Mouse (Mus musculus) neural tube, embryonic 12.5 days (tissue): ENCODE measurements around the gene Thra. TPM values are rescaled to one million over a fixed set of nuclear protein-coding genes. Genes with fewer than 3 reads are reported as not detected.

ENCODE experiments used
- ATAC-seq: fragments of 200-750 bp; cut with Nextera tagmentation; 2 replicates; pipeline ENCODE4 v1.8.0; 2017; ENCODE audit warnings: low read depth, mild to moderate bottlenecking, moderate TSS enrichment, moderate library complexity; ENCODE audit not compliant: low FRiP score
- H3K27ac ChIP-seq: fragments of 300-500 bp; sonication (generic); 2 replicates; pipeline ENCODE4 v1.5.1; 2016
- H3K27me3 ChIP-seq: fragments of 300-500 bp; sonication (generic); replicated peaks from 2 replicates; pipeline ENCODE4 v1.6.1; 2016; ENCODE audit warnings: mild to moderate bottlenecking
- H3K36me3 ChIP-seq: fragments of 300-500 bp; sonication (generic); 2 replicates; pipeline ENCODE4 v1.6.1; 2016; ENCODE audit warnings: mild to moderate bottlenecking
- H3K4me1 ChIP-seq: fragments of 300-500 bp; sonication (generic); 2 replicates; pipeline ENCODE4 v1.6.1; 2016
- H3K4me2 ChIP-seq: fragments of 300-500 bp; sonication (generic); replicated peaks from 2 replicates; pipeline ENCODE4 v1.6.1; 2016; ENCODE audit warnings: mild to moderate bottlenecking
- H3K4me3 ChIP-seq: fragments of 300-500 bp; sonication (generic); 2 replicates; pipeline ENCODE4 v1.5.1; 2016
- H3K9ac ChIP-seq: fragments of 300-500 bp; sonication (generic); 2 replicates; pipeline ENCODE4 v1.6.1; 2016; ENCODE audit warnings: mild to moderate bottlenecking
- H3K9me3 ChIP-seq: fragments of 300-500 bp; sonication (generic); 2 replicates; pipeline ENCODE4 v1.6.1; 2016; ENCODE audit warnings: mild to moderate bottlenecking
- WGBS: fragments of 180-500 bp; shearing (Covaris S2); methylation state at CpG from one replicate; pipeline ENCODE4 v1.1.7; 2016; 5-methylcytosine and 5-hydroxymethylcytosine counted together
- polyA plus RNA-seq: library from polyadenylated mRNA; unstranded; fragments of >200 nt; fragmentation: Nextera tagmentation; extraction: Ambion mirVana; gene quantifications from 2 replicates; pipeline ENCODE4 v1.2.1, GENCODE M21; 2016

The Thra gene
- polyA plus RNA-seq, 1 experiment from 2014 or later: 56.9 TPM

DNA sequence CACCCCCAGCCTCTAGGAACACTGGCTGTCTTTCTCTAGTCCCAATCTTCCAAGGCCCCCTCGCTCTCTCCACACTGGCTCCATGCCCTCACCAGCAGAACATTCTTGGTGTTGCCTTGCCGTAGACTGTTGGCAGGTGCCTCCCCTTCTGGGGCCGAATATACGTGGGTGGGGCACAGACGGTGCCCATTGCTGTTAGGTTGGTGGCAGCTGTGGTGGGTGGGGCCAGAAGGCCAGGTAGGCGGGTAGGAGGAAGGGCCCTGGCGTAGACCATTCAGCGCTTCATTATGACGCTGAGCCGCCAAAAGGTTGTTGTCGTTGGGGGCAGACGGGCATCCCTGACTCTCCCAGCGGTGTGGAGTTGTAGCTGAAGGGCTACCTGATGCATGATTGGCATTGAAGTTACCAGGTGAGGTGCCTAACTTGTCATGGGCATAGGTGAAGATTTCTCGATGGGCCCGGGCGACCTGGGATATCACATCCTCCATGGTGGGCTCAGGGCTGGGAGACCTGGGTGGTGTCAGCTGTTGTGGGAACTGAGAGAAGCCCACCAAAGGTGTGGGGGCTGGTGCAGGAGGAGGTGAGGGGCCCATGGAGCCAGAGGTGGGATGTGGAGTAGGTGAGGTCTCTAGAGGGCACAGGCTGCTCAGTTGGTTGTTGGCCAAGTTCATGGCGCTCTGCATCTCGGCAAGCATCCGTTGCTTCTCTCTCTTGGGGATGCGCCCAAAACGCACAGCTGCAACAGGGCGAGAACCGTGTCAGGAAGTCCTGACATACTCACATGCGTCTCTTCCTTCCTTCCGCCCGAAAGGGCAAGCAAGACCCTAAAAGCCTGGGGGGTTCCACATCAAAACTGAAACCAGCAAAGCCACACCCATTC, 29.9 kb downstream of the Thra start:
- H3K36me3 ChIP-seq: peaks cover 30% of the 10 kb centered on the region
- ATAC-seq: no peak
- 96% methylated on average over 26 of the region's 26 CpGs for WGBS
- no peak overlapping the region for H3K9ac ChIP-seq
- no peak overlapping the region for H3K27ac ChIP-seq
- no peaks in the 10 kb centered on the region for H3K27me3 ChIP-seq
- no peaks in the 10 kb centered on the region for H3K9me3 ChIP-seq
- H3K4me1 ChIP-seq: peaks cover 59% of the 10 kb centered on the region
- no peak overlapping the region for H3K4me2 ChIP-seq
- no peak overlapping the region for H3K4me3 ChIP-seq

DNA sequence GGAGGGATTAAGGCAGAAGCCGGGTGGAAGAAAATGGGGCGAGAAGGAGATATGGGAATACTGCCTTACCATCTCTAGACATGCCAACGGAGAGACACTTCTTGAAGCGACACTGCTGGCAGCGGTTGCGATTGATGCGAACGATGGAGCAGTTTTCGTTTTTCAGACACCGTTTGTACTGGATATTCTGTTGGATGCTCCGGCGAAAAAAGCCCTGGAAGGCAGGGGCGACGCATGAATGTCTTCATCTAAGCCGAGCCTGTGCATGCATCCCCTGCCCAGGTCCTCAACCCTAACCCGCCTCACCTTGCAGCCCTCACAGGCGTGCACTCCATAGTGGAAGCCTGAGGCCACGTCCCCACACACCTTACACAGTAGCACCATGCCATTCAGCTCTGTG, 30.7 kb downstream of the Thra start:
- Histone ChIP-seq H3K27ac (no peak overlapping the region), H3K27me3 (no peaks in the 10 kb centered on the region), H3K9ac (no peak overlapping the region), H3K4me1 (peaks cover 59% of the 10 kb centered on the region), H3K9me3 (no peaks in the 10 kb centered on the region), H3K4me2 (no peak overlapping the region), H3K4me3 (no peak overlapping the region), H3K36me3 (peaks cover 28% of the 10 kb centered on the region)
- 96% methylated on average over 18 of the region's 18 CpGs for WGBS
- no peak for ATAC-seq

GRCm38 (mm10) chr11:98771844-98772525, 31.5 kb downstream of the Thra start:
- H3K4me3 ChIP-seq: no peak overlapping the region
- no peak overlapping the region for H3K27ac ChIP-seq
- H3K4me1 ChIP-seq: peaks cover 57% of the 10 kb centered on the region
- no peak overlapping the region for H3K9ac ChIP-seq
- H3K36me3 ChIP-seq: peaks cover 24% of the 10 kb centered on the region
- 95% methylated on average over 11 of the region's 11 CpGs for WGBS
- no peak for ATAC-seq
- no peaks in the 10 kb centered on the region for H3K9me3 ChIP-seq
- H3K4me2 ChIP-seq: no peak overlapping the region
- H3K27me3 ChIP-seq: no peaks in the 10 kb centered on the region

- Histone ChIP-seq H3K9ac (no peak overlapping the region), H3K27ac (no peak overlapping the region), H3K4me1 (peaks cover 53% of the 10 kb centered on the region), H3K4me3 (no peak overlapping the region), H3K4me2 (no peak overlapping the region), H3K27me3 (no peaks in the 10 kb centered on the region), H3K9me3 (no peaks in the 10 kb centered on the region), H3K36me3 (peaks cover 24% of the 10 kb centered on the region)
- no peak for ATAC-seq
- WGBS: 72% methylated on average over 8 of the region's 8 CpGs
Measured at GRCm38 (mm10) chr11:98772667-98773171, 32.3 kb downstream of the Thra start.

GRCm38 (mm10) chr11:98773635-98774295, 33.3 kb downstream of the Thra start:
- peaks cover 43% of the 10 kb centered on the region for H3K4me1 ChIP-seq
- H3K36me3 ChIP-seq: peaks cover 18% of the 10 kb centered on the region
- H3K27ac ChIP-seq: no peak overlapping the region
- no peaks in the 10 kb centered on the region for H3K9me3 ChIP-seq
- ATAC-seq: peak; percentile 71
- peak overlapping the region; percentile 31 for H3K4me3 ChIP-seq
- under 1% methylated on average over 37 of the region's 37 CpGs for WGBS
- H3K27me3 ChIP-seq: no peaks in the 10 kb centered on the region
- peak overlapping the region; percentile 80 for H3K4me2 ChIP-seq
- peak overlapping the region; percentile 27; the same call in 1 of the 2 replicates for H3K9ac ChIP-seq

GRCm38 (mm10) chr11:98774582-98775347, 34.3 kb downstream of the Thra start, which contains the start of gene Nr1d1:
TSS of gene Nr1d1 (minus strand) at chr11:98775333.
- H3K4me2 ChIP-seq: peak within 1 kb of the TSS; percentile 80
- WGBS: 1% methylated on average over 22 of the region's 22 CpGs
- no peaks in the 10 kb centered on the region for H3K9me3 ChIP-seq
- ATAC-seq: no peak
- no peaks in the 10 kb centered on the region for H3K27me3 ChIP-seq
- no peak within 1 kb of the TSS for H3K27ac ChIP-seq
- H3K9ac ChIP-seq: peak within 1 kb of the TSS; percentile 35
- peak within 1 kb of the TSS; percentile 31 for H3K4me3 ChIP-seq
- H3K36me3 ChIP-seq: peaks cover 8% of the 10 kb centered on the region
- H3K4me1 ChIP-seq: peaks cover 40% of the 10 kb centered on the region

GRCm38 (mm10) chr11:98775348-98776051, 35.1 kb downstream of the Thra start:
- Histone ChIP-seq H3K4me3 (peak overlapping the region; percentile 28), H3K27ac (no peak overlapping the region), H3K4me2 (peak overlapping the region; percentile 80), H3K36me3 (peaks cover 3% of the 10 kb centered on the region; the same call in 1 of the 2 replicates), H3K4me1 (peaks cover 40% of the 10 kb centered on the region), H3K27me3 (no peaks in the 10 kb centered on the region), H3K9me3 (no peaks in the 10 kb centered on the region), H3K9ac (peak overlapping the region; percentile 35; the same call in 1 of the 2 replicates)
- peak; percentile 78 for ATAC-seq
- WGBS: 2% methylated on average over 15 of the region's 15 CpGs

GRCm38 (mm10) chr11:98776052-98776764, 35.8 kb downstream of the Thra start:
- Histone ChIP-seq H3K36me3 (no peaks in the 10 kb centered on the region), H3K9me3 (no peaks in the 10 kb centered on the region), H3K27ac (no peak overlapping the region), H3K4me1 (peaks cover 40% of the 10 kb centered on the region), H3K9ac (peak overlapping the region; percentile 35; the same call in 1 of the 2 replicates), H3K4me2 (peak overlapping the region; percentile 80), H3K4me3 (no peak overlapping the region), H3K27me3 (no peaks in the 10 kb centered on the region)
- WGBS: 39% methylated on average over 12 of the region's 12 CpGs
- ATAC-seq: peak; percentile 16; the same call in 1 of the 2 replicates

DNA sequence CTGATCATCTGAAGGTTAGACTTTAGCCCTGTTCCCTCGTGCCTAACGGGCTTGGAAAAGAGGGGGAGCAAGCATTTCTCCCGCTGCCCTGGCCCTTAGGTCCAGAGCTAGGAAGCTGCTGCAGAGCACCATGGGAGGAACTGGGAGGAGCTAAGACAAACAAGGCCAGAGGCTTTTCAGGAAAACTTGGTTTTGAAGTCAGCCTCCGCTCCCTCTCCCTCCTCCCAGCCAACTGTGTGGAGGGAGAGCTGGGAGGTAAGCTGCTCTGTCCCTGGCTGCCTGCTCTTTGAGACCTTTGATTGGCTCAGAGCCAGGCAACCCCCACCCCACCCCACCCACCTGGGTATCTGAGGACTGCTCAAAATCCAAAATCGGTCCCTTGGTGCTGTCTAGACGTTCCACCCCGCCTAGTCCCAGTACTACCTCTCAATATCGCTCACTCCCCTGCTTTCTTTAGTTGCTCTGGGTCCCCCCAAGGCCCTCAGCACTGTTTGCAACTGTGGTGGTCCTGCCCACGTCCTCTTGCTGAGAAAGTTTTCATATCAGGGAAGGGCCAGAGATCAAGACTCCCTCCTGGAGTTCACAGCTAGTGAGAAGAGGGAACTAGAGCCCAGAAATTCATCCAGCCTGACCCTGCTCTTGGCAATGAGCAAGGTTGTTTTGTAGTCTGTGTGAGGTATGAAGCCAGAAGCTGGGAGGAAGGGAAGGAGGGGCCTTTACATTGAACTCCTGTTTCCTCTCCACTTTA, 36.6 kb downstream of the Thra start:
- H3K4me1 ChIP-seq: peaks cover 46% of the 10 kb centered on the region
- no peak overlapping the region; the same call in 1 of the 2 replicates for H3K27ac ChIP-seq
- H3K36me3 ChIP-seq: no peaks in the 10 kb centered on the region
- H3K4me2 ChIP-seq: peak overlapping the region; percentile 22; the same call in 1 of the 2 replicates
- ATAC-seq: no peak
- 14% methylated on average over 9 of the region's 9 CpGs for WGBS
- 0 out of 2 replicates have a peak overlapping the region, but pooled peaks have one; percentile 18 for H3K9ac ChIP-seq
- H3K4me3 ChIP-seq: no peak overlapping the region
- no peaks in the 10 kb centered on the region for H3K27me3 ChIP-seq
- no peaks in the 10 kb centered on the region for H3K9me3 ChIP-seq

- Histone ChIP-seq H3K4me1 (peaks cover 55% of the 10 kb centered on the region), H3K9me3 (no peaks in the 10 kb centered on the region), H3K4me2 (no peak overlapping the region), H3K36me3 (no peaks in the 10 kb centered on the region), H3K27me3 (no peaks in the 10 kb centered on the region), H3K4me3 (no peak overlapping the region), H3K9ac (no peak overlapping the region), H3K27ac (no peak overlapping the region)
- no peak for ATAC-seq
Measured at GRCm38 (mm10) chr11:98777888-98778287, 37.5 kb downstream of the Thra start.
